Mouse (Mus musculus) E14TG2a.4 (cell line): ENCODE measurements at regions not wholly inside any gene's neighbourhood (a gene's known extent, or its start where the extent isn't known, plus 50 kb on each side); places are given as distances from the start of the nearest gene placed in this dataset.

ENCODE experiments used
- CTCF ChIP-seq: conservative IDR thresholded peaks from 2 replicates; pipeline ENCODE4 v1.5.1; 2014; ENCODE audit warnings: low read length
- NANOG ChIP-seq: IDR thresholded peaks from 2 replicates; pipeline ENCODE4 v1.6.1; 2014; ENCODE audit warnings: borderline replicate concordance, low read length, mixed read lengths

GRCm38 (mm10) chr16:29915346-29915745, 148.8 kb upstream of the Hes1 start:
- TF ChIP-seq CTCF (no peak), NANOG (no peak)
